Mouse (Mus musculus) gastrocnemius, postnatal 4 days (tissue): ENCODE measurements around the gene Gldn. TPM values are rescaled to one million over a fixed set of nuclear protein-coding genes. Genes with fewer than 3 reads are reported as not detected.

ENCODE experiments used
- total RNA-seq, 2 experiments: library from RNA; stranded (reverse); gene quantifications; 2 replicates each; pipeline ENCODE4 v1.2.3; 2021

The Gldn gene
- total RNA-seq, 2 experiments from 2014 or later = 3.1 to 3.8 TPM

Other genes starting within 250 kb of the Gldn start
- gene Tnfaip8l3, start 218.1 kb upstream of the Gldn start, total RNA-seq = under 1 TPM; 0.13 to 0.25 TPM
- gene Cyp19a1, start 18.4 kb upstream of the Gldn start, total RNA-seq = not detected
- 1 to 10 TPM; 7.1 to 8.7 TPM for gene Dmxl2, start 215.1 kb downstream of the Gldn start, total RNA-seq